Mouse (Mus musculus) hindbrain, embryonic 15.5 days (tissue): ENCODE measurements around the gene Psap. TPM values are rescaled to one million over a fixed set of nuclear protein-coding genes. Genes with fewer than 3 reads are reported as not detected.

Experiments
- ATAC-seq: fragments of 200-750 bp; cut with Nextera tagmentation; 2 replicates; pipeline ENCODE4 v1.8.0; 2017; ENCODE audit warnings: low read depth, moderate number of reproducible peaks, moderate TSS enrichment; ENCODE audit not compliant: low FRiP score
- H3K27ac ChIP-seq: fragments of 300-500 bp; sonication (generic); replicated peaks from 2 replicates; pipeline ENCODE4 v1.5.1; 2015; ENCODE audit warnings: mild to moderate bottlenecking, inconsistent platforms
- H3K27me3 ChIP-seq: fragments of 300-500 bp; sonication (generic); 2 replicates; pipeline ENCODE4 v1.6.1; 2015; ENCODE audit warnings: control low read depth, inconsistent platforms
- H3K36me3 ChIP-seq: fragments of 300-500 bp; sonication (generic); 2 replicates; pipeline ENCODE4 v1.6.1; 2015; ENCODE audit warnings: control low read depth, inconsistent platforms
- H3K4me1 ChIP-seq: fragments of 300-500 bp; sonication (generic); replicated peaks from 2 replicates; pipeline ENCODE4 v1.6.1; 2015; ENCODE audit warnings: control low read depth, inconsistent platforms
- H3K4me2 ChIP-seq: fragments of 300-500 bp; sonication (generic); 2 replicates; pipeline ENCODE4 v1.6.1; 2015; ENCODE audit warnings: moderate library complexity, mild to moderate bottlenecking, inconsistent platforms
- H3K4me3 ChIP-seq: fragments of 300-500 bp; sonication (generic); 2 replicates; pipeline ENCODE4 v1.5.1; 2015; ENCODE audit warnings: mild to moderate bottlenecking, inconsistent platforms
- H3K9ac ChIP-seq: fragments of 300-500 bp; sonication (generic); 2 replicates; pipeline ENCODE4 v1.6.1; 2015; ENCODE audit warnings: inconsistent platforms
- H3K9me3 ChIP-seq: fragments of 300-500 bp; sonication (generic); 2 replicates; pipeline ENCODE4 v1.6.1; 2016; ENCODE audit warnings: control low read depth, inconsistent platforms
- WGBS: fragments of 180-500 bp; shearing (Covaris S2); methylation state at CpG from one replicate; pipeline ENCODE4 v1.1.7; 2015; 5-methylcytosine and 5-hydroxymethylcytosine counted together
- polyA plus RNA-seq: library from polyadenylated mRNA; unstranded; fragments of >200 nt; fragmentation: Nextera tagmentation; extraction: Ambion mirVana; gene quantifications from 2 replicates; pipeline ENCODE4 v1.2.1, GENCODE M21; 2015

Gene Psap
- polyA plus RNA-seq, 1 experiment from 2014 or later, result 203 TPM

GRCm38 (mm10) chr10:60282116-60283014 is 4.9 kb downstream of the Psap start:
- Histone ChIP-seq H3K4me1 (peaks cover 90% of the 10 kb centered on the region), H3K4me2 (no peak overlapping the region), H3K27ac (peak overlapping the region; percentile 4; the same call in 1 of the 2 replicates), H3K4me3 (no peak overlapping the region), H3K27me3 (no peaks in the 10 kb centered on the region), H3K9ac (no peak overlapping the region), H3K9me3 (no peaks in the 10 kb centered on the region), H3K36me3 (no peaks in the 10 kb centered on the region)
- no peak for ATAC-seq
- WGBS, result 80% methylated on average over 10 of the region's 10 CpGs

- WGBS, result 45% methylated on average over 6 of the region's 6 CpGs
- H3K27me3 ChIP-seq, result no peaks in the 10 kb centered on the region
- no peak for ATAC-seq
- H3K4me2 ChIP-seq, result peak overlapping the region; percentile 50
- H3K4me1 ChIP-seq, result peaks cover 92% of the 10 kb centered on the region
- no peaks in the 10 kb centered on the region for H3K9me3 ChIP-seq
- no peak overlapping the region for H3K4me3 ChIP-seq
- H3K9ac ChIP-seq, result no peak overlapping the region
- H3K36me3 ChIP-seq, result no peaks in the 10 kb centered on the region
- H3K27ac ChIP-seq, result peak overlapping the region; percentile 82
These were observed 6.8 kb downstream of the Psap start for GRCm38 (mm10) chr10:60284248-60284647.

GRCm38 (mm10) chr10:60284676-60285111 is 7.3 kb downstream of the Psap start:
- H3K4me2 ChIP-seq, result peak overlapping the region; percentile 50
- H3K4me3 ChIP-seq, result peak overlapping the region; percentile 20
- peak overlapping the region; percentile 82 for H3K27ac ChIP-seq
- 38% methylated on average over 8 of the region's 8 CpGs for WGBS
- peaks cover 91% of the 10 kb centered on the region for H3K4me1 ChIP-seq
- no peaks in the 10 kb centered on the region for H3K9me3 ChIP-seq
- ATAC-seq, result no peak
- no peaks in the 10 kb centered on the region for H3K27me3 ChIP-seq
- no peak overlapping the region for H3K9ac ChIP-seq
- no peaks in the 10 kb centered on the region for H3K36me3 ChIP-seq

- 31% methylated on average over 8 of the region's 8 CpGs for WGBS
- Histone ChIP-seq H3K9me3 (no peaks in the 10 kb centered on the region), H3K27ac (peak overlapping the region; percentile 82), H3K27me3 (no peaks in the 10 kb centered on the region), H3K4me3 (peak overlapping the region; percentile 20), H3K36me3 (no peaks in the 10 kb centered on the region), H3K9ac (no peak overlapping the region), H3K4me1 (peaks cover 91% of the 10 kb centered on the region), H3K4me2 (peak overlapping the region; percentile 50)
- peak; percentile 57 for ATAC-seq
These were observed 7.8 kb downstream of the Psap start for GRCm38 (mm10) chr10:60285183-60285582.

DNA sequence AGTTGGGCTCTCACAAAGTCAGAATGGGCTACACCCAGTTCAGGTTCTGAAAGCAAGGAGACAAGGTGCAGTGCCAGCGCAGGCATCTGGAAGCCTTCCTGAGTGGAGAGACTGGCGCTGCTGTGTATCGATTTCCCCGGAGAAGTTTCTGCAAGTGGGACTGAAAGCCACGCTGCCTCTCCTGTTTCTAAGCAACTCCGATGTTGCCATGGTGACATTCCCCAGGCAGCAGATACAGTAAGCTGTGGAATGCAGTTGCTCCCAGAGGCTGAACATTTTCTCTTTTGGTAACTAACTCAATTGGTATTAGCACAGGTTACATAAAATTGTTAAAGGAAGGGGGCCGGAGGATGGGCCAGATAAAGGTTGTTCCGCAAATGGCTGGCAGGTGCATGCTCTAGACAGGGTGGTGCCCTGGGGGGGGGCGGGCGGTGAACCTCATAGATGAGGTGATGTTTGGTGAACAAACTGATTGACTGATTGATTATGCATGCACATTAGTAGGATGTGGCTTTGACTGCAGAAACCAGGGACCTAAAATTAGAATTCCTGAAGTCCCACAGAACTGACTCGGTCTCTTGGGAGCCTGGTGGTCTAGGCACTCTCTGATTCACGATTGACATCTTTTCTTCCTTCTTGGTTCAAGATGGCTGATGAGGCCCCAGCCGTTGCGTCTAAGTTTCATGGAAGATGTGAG is 8.4 kb downstream of the Psap start:
- H3K27ac ChIP-seq, result peak overlapping the region; percentile 82
- H3K36me3 ChIP-seq, result no peaks in the 10 kb centered on the region
- WGBS, result 17% methylated on average over 14 of the region's 14 CpGs

GRCm38 (mm10) chr10:60286546-60286945 is 9.1 kb downstream of the Psap start:
- ATAC-seq, result no peak
- Histone ChIP-seq H3K36me3 (no peaks in the 10 kb centered on the region), H3K27ac (peak overlapping the region; percentile 82), H3K9ac (no peak overlapping the region), H3K4me3 (no peak overlapping the region), H3K27me3 (no peaks in the 10 kb centered on the region), H3K4me2 (peak overlapping the region; percentile 50), H3K9me3 (no peaks in the 10 kb centered on the region), H3K4me1 (peaks cover 80% of the 10 kb centered on the region)
- 86% methylated on average over 7 of the region's 7 CpGs for WGBS

More for the DNA sequence above, 8.4 kb downstream of the Psap start:
- peak overlapping the region; percentile 20 for H3K4me3 ChIP-seq
- peaks cover 86% of the 10 kb centered on the region for H3K4me1 ChIP-seq
- H3K9me3 ChIP-seq, result no peaks in the 10 kb centered on the region
- H3K27me3 ChIP-seq, result no peaks in the 10 kb centered on the region
- peak overlapping the region; percentile 50 for H3K4me2 ChIP-seq
- no peak overlapping the region for H3K9ac ChIP-seq
- ATAC-seq, result peak; percentile 66

DNA sequence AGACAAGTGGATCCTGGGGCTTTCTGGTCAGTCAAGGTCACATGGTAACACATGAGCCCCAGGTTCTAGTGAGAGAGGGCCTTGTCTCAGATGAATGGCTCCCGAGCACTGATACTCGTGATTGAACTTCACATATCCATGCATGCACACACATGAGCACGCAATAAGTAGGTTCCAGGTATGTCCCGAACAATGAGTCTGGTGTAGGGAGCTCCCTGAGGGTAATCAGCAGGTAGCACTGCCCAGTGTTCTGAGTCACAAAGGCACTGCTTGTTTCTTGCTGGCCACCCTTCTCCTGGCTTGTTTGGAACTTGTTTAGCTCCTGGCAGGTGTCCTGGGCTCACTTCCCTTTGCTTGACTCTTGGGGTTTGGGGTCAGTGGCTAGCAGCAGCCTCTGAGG is 9.7 kb downstream of the Psap start:
- no peaks in the 10 kb centered on the region for H3K9me3 ChIP-seq
- no peaks in the 10 kb centered on the region for H3K27me3 ChIP-seq
- no peak for ATAC-seq
- 85% methylated on average over 4 of the region's 4 CpGs for WGBS
- no peak overlapping the region for H3K4me3 ChIP-seq
- H3K27ac ChIP-seq, result peak overlapping the region; percentile 82
- H3K9ac ChIP-seq, result no peak overlapping the region
- H3K36me3 ChIP-seq, result no peaks in the 10 kb centered on the region
- peaks cover 74% of the 10 kb centered on the region for H3K4me1 ChIP-seq
- H3K4me2 ChIP-seq, result no peak overlapping the region

DNA sequence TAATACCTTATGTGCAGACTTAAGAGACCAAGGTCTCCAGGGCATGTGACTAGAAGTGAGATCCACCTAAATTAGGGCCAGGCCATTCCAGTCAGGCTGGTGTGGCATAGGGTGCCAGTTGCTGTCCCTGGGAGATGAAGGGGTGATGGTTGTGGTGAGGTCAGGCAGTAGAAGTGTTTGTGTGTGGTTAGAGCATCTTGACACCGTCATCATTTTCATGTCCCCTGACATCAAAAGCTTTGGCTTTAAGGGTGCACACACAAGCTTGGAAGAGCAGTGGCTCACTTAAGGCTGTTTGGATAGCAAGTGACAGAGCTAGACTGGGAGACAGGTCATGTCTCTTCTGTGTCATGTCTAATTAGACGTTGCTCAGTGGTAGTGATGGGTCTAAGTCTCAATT is 10.3 kb downstream of the Psap start:
- no peaks in the 10 kb centered on the region for H3K27me3 ChIP-seq
- 85% methylated on average over 2 of the region's 2 CpGs for WGBS
- H3K4me3 ChIP-seq, result no peak overlapping the region
- H3K9ac ChIP-seq, result no peak overlapping the region
- no peaks in the 10 kb centered on the region for H3K9me3 ChIP-seq
- no peak overlapping the region for H3K4me2 ChIP-seq
- peaks cover under 1% of the 10 kb centered on the region; the same call in 1 of the 2 replicates for H3K36me3 ChIP-seq
- no peak for ATAC-seq
- H3K4me1 ChIP-seq, result peaks cover 68% of the 10 kb centered on the region
- H3K27ac ChIP-seq, result no peak overlapping the region

DNA sequence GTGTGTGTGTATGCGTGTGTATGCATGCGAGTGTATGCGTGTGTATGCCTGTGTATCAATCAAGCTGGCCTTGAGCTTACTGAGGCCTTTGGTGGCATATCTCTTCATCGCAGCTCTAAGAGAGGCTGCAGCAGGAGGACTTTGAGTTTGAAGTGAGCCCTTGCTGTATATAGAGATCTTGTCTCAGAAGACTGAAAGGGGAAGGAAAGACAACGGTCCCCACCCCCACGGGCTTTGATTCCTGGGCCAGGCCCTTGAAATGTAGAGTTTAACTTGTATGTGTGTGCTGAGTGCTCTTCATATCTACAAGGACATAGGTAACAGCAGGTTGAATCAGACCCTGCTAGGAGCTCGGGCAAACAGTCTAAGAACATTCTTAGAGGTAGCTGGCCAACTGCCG is 11.8 kb downstream of the Psap start:
- WGBS, result 84% methylated on average over 8 of the region's 8 CpGs
- peaks cover 54% of the 10 kb centered on the region for H3K4me1 ChIP-seq
- H3K27me3 ChIP-seq, result no peaks in the 10 kb centered on the region
- no peak overlapping the region for H3K9ac ChIP-seq
- H3K4me3 ChIP-seq, result no peak overlapping the region
- H3K4me2 ChIP-seq, result no peak overlapping the region
- no peak overlapping the region for H3K27ac ChIP-seq
- peaks cover 13% of the 10 kb centered on the region for H3K36me3 ChIP-seq
- ATAC-seq, result no peak
- H3K9me3 ChIP-seq, result no peaks in the 10 kb centered on the region

- Histone ChIP-seq H3K9ac (no peak overlapping the region), H3K27me3 (no peaks in the 10 kb centered on the region), H3K9me3 (no peaks in the 10 kb centered on the region), H3K4me1 (peaks cover 44% of the 10 kb centered on the region), H3K4me3 (no peak overlapping the region), H3K27ac (no peak overlapping the region), H3K4me2 (no peak overlapping the region), H3K36me3 (peaks cover 20% of the 10 kb centered on the region)
- ATAC-seq, result no peak
- WGBS, result 66% methylated on average over 7 of the region's 7 CpGs
These were observed 12.8 kb downstream of the Psap start for GRCm38 (mm10) chr10:60290026-60290738.

DNA sequence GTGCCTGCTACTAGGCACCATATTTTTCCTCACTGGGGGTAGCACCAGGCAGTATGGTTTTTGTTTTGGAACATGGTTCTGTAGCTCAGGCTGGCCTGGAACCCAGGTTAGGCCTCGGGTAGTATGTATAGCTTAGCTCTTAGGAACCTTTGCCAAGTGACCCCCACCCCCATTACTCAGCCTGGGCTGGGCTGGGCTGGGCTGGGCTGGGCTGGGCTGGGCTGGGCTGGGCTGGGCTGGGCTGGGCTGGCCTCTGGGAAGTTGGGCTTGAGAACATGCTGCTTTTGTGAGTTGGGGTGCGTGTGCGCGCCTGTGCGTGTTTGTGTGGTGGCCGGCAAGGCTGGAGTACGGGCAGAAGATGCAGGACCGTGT is 13.3 kb downstream of the Psap start:
- no peak overlapping the region for H3K4me3 ChIP-seq
- no peak for ATAC-seq
- WGBS, result 87% methylated on average over 8 of the region's 8 CpGs

DNA sequence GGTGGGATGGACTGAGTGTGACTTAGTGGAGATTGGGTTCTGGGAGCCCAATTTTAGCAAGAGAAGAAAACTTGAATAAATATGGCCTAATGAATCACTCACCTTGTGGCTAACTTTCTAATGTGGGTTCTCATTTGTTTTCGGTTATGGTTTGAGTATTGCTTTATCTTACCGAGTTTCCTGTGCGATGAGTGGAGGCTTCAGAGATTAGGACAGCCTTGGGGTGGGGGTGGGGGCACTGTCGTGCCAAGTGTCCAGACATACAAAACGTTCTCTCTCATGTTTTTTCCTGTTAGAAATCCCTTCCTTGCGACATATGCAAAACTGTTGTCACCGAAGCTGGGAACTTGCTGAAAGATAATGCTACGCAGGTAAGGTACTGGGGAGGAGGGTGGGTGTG is 14.8 kb downstream of the Psap start:
- Histone ChIP-seq H3K4me2 (no peak overlapping the region), H3K9me3 (no peaks in the 10 kb centered on the region), H3K4me1 (peaks cover 24% of the 10 kb centered on the region), H3K9ac (no peak overlapping the region), H3K27me3 (no peaks in the 10 kb centered on the region), H3K36me3 (peaks cover 28% of the 10 kb centered on the region), H3K4me3 (no peak overlapping the region), H3K27ac (no peak overlapping the region)
- no peak for ATAC-seq
- WGBS, result 92% methylated on average over 8 of the region's 8 CpGs

More for the DNA sequence above, 13.3 kb downstream of the Psap start:
- peaks cover 25% of the 10 kb centered on the region for H3K36me3 ChIP-seq
- H3K27ac ChIP-seq, result no peak overlapping the region
- H3K4me1 ChIP-seq, result peaks cover 39% of the 10 kb centered on the region
- H3K27me3 ChIP-seq, result no peaks in the 10 kb centered on the region
- no peak overlapping the region for H3K9ac ChIP-seq
- H3K9me3 ChIP-seq, result no peaks in the 10 kb centered on the region
- no peak overlapping the region for H3K4me2 ChIP-seq
